Mouse (Mus musculus): ENCODE measurements around the gene Cercam.
"Not testable (repeated sequence)": the region's sequence is repeated elsewhere in the genome, so short reads cannot be mapped to it uniquely, and the experiment has no call there.

Cercam gene

DNA sequence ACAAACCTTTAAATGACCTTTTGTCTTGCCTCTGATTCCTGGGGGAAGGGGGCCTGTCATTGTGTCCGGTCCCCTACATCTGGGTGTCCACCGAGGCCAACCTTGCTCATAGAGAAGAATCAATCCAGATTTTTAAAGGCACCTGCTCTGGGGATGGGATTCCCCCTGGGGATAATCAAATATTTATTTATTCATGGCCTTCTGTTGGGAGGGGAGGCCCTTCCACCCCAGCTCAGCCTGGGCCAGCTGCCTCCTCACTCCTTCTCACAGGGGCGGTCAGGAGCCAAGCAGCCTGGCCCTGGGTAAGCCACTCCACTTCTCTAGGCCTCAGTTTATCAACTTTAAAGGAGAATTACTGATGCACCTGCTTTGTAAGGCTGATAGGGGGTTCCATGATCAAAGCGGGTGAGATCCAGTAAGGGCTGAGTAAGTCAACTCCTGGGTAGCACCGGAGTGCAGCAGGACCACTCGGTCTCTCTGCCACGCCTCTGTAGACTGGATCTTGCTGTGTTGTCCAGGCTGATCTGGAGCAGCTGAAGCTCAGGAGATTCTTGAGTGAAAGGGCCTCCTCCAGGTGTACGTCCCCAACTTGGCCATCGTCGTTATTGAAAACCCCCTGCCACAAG, 13.3 kb upstream of the Cercam start:
- no peak for DNase-seq

- no peak for DNase-seq
Observed at GRCm38 (mm10) chr2:29856451-29857260, 12.3 kb upstream of the Cercam start.

DNA sequence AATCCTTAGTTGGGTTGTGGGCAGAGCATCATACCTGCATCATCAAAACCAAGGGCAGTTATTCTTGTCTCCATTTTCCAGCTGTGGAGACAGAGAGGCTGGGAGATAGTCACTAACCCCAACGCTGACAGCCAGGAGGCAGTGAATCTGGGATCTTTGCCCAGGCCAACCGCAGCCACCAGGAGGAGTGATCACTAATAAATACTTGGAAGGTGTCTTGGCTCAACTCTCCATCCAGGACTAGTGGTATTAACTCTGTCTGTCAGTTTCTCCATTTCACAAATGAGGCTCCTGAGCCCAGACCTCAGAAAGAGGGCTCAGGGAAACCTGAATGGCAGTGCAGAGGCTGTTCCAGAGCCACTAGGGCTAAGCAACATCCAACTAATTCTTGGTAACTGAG, 11.6 kb upstream of the Cercam start:
- DNase-seq: no peak

DNA sequence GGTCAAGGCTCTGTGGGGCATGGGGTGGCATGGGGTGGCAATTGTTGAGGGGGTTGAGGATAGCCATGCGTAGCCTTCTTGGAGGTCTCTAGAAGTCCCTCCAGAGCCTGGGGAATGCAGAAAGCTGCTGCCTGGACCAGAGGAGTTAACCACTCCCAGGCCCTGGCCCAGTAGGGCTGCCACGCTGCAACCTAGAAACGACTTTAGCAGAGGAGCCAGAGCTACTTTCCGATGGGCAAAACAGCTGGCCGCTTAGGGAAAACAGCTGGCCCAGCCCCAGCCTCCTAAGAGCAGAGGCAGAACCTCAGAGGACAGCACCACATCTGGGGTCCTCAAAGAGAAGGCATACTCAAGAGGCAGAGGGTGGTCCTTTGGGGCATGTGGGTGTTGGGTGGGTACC, 11.0 kb upstream of the Cercam start:
- DNase-seq: no peak

DNA sequence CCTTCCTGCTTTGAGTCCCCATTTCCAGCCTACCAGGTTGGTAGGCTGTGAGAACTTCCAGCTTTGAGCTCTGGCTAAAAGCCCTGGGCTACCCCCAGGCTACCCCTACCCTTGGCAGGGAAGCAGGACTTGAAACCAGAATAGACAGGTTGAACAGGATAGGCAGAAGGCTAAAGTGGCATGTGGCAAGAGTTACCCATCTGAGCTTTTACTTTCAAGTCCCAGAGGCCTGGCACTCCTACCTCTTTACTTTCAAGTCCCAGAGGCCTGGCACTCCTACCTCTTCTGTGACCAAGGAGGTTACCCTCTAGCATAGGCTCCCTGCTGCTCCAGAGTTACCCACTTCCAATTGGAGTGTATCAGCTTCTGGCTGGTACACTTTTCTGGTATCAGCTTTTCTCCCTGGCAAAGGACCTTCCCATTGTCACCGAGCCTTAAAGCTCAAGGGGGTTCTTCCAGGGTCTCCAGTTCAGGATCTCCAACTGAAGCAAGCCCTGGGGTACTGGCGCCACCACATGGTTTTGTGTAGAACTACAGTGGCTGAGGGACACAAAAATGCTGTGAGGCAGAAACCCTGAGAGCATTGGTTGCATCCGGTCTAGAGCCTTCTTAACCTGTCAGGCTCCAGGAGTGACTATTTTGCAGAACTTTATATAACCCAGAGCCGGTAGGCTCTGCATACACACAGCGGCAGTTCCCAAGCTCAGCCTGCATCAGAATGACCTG, 10.1 kb upstream of the Cercam start:
- DNase-seq: peak; percentile 58

- no peak for DNase-seq
Observed at GRCm38 (mm10) chr2:29865125-29865524, 3.8 kb upstream of the Cercam start.

- peak; percentile 27 for DNase-seq
Observed at GRCm38 (mm10) chr2:29869646-29870451, 885 bp downstream of the Cercam start.

GRCm38 (mm10) chr2:29872581-29873295, 3.8 kb downstream of the Cercam start:
- no peak for DNase-seq

DNA sequence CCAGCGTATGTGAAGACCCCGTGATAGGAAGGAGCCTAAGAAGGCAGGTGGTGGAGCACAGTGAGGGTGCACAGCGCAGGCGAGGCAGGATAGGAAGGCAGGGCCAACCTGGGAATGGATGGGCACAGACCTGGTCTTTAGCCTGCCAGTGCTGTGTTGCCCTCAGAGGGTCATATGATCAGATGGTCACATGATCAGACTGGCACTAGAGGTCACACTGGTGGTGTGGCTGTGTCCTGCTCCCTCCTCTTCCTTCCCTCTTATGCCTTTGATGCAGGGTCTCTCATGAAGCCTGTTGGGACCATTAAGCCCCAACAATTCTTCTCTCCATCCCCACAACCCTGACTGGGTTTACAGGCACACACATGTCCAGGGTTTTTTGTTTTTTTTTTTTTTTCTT, 4.8 kb downstream of the Cercam start:
- no peak for DNase-seq

DNA sequence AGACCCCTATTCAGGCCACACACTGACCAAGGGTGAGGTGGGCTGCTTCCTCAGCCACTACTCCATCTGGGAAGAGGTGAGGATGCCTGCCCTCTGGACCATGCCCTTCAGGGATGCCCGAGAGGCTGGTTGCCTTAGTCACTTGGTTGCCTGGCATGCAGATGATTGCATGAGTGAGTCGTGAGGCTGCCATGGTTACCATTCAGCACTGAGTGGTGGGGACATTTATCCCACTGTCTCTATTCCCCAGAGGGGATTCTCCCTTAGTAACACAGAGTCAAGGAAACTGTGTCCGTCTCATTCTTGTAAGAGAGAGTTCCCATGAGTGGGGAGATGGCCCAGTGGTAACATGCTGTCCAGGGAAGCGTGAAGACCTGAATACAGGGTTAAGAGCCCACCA, 9.1 kb downstream of the Cercam start:
- DNase-seq: no peak

GRCm38 (mm10) chr2:29879191-29879590, 10.2 kb downstream of the Cercam start:
- DNase-seq: no peak

DNA sequence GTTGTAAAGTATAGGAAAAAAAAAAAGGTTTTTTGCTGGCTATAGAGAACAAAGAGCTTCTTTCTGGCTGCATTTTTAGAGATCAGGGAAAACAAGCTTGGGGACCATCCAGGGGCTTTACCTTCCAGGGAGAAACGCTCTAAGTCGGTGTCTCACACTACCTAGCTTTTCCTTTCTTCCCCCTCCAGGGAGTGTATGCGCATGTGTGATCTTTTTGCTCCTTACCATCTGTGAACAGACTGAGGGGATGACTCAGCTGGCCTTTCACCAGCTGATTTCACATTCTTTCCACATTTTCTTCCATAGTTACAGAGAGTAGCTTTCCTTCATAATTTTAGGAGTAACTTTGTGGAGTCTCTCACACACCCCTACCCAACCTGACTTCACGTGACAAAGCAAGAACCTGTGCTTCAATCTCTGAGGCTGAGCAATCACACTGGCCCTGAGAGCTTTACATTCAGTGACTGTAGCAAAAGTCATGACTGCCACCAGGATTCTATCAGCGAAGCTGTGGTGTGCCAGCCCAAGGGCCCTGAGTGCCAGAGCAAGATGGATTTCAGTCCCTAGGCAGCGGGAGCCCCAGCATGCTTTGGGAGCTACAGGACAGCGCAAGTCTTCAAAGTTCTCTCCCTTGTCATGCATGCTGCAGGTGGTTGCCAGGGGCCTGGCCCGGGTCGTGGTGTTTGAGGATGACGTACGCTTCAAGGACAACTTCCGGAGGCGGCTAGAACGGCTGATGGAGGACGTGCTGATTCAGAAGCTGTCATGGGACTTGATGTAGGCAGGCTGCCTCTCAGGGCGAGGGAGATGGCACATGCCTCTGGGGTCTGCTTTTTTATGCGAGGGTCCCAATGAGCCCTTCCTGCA, 11.2 kb downstream of the Cercam start:
- no peak for DNase-seq

DNA sequence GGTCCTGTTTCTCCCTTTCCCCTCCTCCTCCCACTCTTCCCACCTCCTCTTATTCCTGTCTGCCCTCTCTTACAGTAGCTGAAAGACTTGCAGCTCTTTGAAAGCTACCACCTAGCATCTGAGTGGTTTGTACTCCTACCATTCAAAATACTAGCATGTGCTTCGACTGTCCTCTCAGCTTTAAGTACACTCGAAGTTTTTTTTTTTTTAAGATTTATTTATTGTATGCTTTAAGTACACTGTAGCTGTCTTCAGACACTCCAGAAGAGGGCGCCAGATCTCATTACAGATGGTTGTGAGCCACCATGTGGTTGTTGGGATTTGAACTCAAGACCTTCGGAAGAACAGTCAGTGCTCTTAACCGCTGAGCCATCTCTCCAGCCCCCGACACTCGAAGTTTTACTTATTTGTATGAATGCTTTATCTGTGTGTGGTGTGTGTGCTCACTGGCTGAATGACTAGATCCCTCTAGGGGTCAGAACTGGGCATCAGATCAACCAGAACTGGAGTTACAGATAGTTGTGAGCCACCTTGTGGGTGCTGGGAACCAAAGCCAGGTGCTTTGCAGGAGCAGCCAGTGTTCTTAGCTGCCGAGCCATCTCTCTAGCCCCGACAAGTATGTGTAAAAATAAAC, 17.8 kb downstream of the Cercam start:
- not testable (repeated sequence) for DNase-seq

- DNase-seq: peak; percentile 100
Observed at GRCm38 (mm10) chr2:29889066-29889944, 20.3 kb downstream of the Cercam start, which contains the start of gene Odf2. Gene Odf2, plus strand, starts transcription at chr2:29889221.

GRCm38 (mm10) chr2:29889991-29890833, 21.2 kb downstream of the Cercam start:
- peak; percentile 91 for DNase-seq

DNA sequence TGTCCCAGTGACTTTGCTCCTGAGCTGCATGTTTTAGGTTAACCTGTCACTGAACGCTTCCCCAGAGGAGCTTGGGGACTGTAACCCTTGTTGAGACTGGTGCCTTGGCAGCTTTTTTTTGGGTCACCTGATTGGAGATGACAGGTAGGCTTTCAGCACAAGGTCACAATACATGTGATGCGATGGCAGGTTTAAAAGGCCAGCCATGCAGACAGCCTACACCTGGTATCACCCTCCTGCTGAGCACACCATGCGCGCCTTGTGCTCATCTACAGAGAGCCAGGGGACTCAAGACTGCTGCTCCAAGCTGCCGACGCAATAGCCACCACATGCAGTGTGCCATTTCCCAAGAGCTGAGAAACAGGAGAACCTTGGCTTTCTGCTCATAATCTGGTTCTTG, 22.8 kb downstream of the Cercam start:
- no peak for DNase-seq

- no peak for DNase-seq
Observed at GRCm38 (mm10) chr2:29896071-29896470, 27.1 kb downstream of the Cercam start.

DNA sequence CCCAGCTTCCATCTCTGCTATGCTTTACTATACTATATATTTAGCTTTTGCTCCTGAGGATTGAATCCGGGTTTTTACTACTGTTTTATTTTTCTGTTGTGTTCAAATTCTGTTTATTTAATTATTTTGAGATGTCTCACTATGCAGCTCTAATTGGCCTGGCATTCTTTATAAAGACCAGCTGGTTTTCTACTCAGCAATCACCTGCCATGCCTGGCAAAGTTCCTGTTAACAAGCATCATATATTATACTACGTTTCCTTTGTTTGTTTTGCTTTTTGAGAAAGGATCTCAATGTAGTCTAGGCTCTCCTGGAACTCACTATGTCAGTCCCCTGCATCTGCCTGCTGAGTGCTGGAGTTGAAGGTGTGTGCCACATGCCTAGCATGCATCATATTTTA, 28.4 kb downstream of the Cercam start:
- no peak for DNase-seq

- DNase-seq: no peak
Observed at GRCm38 (mm10) chr2:29898081-29898480, 29.1 kb downstream of the Cercam start.

Measured in kidney, postnatal 10 days (tissue).